Mouse (Mus musculus) MEL (cell line): Measurements from ENCODE around the gene Alx3. TPM values are rescaled to one million over a fixed set of nuclear protein-coding genes. Genes with fewer than 3 reads are reported as not detected.

Experiments
- DNase-seq: peaks from one replicate; pipeline ENCODE4 v3.0.0; 2011; ENCODE audit warnings: low read depth, low spot score
- H3K27ac ChIP-seq: 2 replicates; pipeline ENCODE4 v1.5.1; 2012; ENCODE audit warnings: low read depth, mild to moderate bottlenecking, control low read depth, low read length, moderate library complexity; ENCODE audit not compliant: control insufficient read depth
- H3K27me3 ChIP-seq, 2 experiments: fragments of 150-350 bp in 1 of 2; sonication (generic) in 1 of 2; 2 replicates each; pipeline ENCODE4 v1.6.1; 2012; ENCODE audit warnings: low read length in 2 of 2, mild to moderate bottlenecking in 2 of 2, improper control_type of control experiment in 1 of 2, moderate library complexity in 1 of 2; ENCODE audit not compliant: insufficient read depth in 2 of 2, control insufficient read depth in 1 of 2
- H3K36me3 ChIP-seq, 2 experiments: 2 replicates each; pipeline ENCODE4 v1.6.1; 2012 to 2014; ENCODE audit warnings: low read length in 2 of 2, improper control_type of control experiment in 1 of 2, inconsistent platforms in 1 of 2, mild to moderate bottlenecking in 1 of 2; ENCODE audit not compliant: insufficient read depth in 2 of 2, control insufficient read depth in 1 of 2
- H3K4me1 ChIP-seq, 2 experiments: fragments of 150-350 bp in 1 of 2; sonication (generic) in 1 of 2; 2 replicates each; pipeline ENCODE4 v1.6.1; 2012; ENCODE audit warnings: low read length in 2 of 2, improper control_type of control experiment in 1 of 2, mild to moderate bottlenecking in 1 of 2; ENCODE audit not compliant: insufficient read depth in 2 of 2, control insufficient read depth in 1 of 2
- H3K4me3 ChIP-seq, 2 experiments: fragments of 150-350 bp in 1 of 2; sonication (generic) in 1 of 2; 2 replicates each; pipeline ENCODE4 v1.5.1; 2012; ENCODE audit warnings: low read depth in 2 of 2, low read length in 2 of 2, mild to moderate bottlenecking in 2 of 2, moderate library complexity in 2 of 2, control low read depth in 1 of 2, improper control_type of control experiment in 1 of 2; ENCODE audit not compliant: control insufficient read depth in 1 of 2, insufficient read depth in 1 of 2
- H3K79me2 ChIP-seq: 2 replicates; pipeline ENCODE4 v1.6.1; 2012; ENCODE audit warnings: mild to moderate bottlenecking, low read length, moderate library complexity; ENCODE audit not compliant: control insufficient read depth, poor library complexity, insufficient read depth
- H3K9ac ChIP-seq: 2 replicates; pipeline ENCODE4 v1.6.1; 2012; ENCODE audit warnings: low read depth, mild to moderate bottlenecking, control low read depth, low read length, moderate library complexity; ENCODE audit not compliant: control insufficient read depth, poor library complexity, severe bottlenecking
- H3K9me3 ChIP-seq: fragments of 150-350 bp; sonication (generic); replicated peaks from 2 replicates; pipeline ENCODE4 v1.6.1; 2012; ENCODE audit warnings: mild to moderate bottlenecking, low read length, improper control_type of control experiment, moderate library complexity; ENCODE audit not compliant: insufficient read depth
- BHLHE40 ChIP-seq: IDR thresholded peaks from 2 replicates; pipeline ENCODE4 v1.6.1; 2012; ENCODE audit warnings: low read depth, mild to moderate bottlenecking, inconsistent platforms, low read length, improper control_type of control experiment, borderline replicate concordance
- CHD1 ChIP-seq: IDR thresholded peaks from 2 replicates; pipeline ENCODE4 v1.6.1; 2012; ENCODE audit warnings: low read depth, mild to moderate bottlenecking, inconsistent platforms, low read length, improper control_type of control experiment
- ELF1 ChIP-seq: IDR thresholded peaks from 2 replicates; pipeline ENCODE4 v1.6.1; 2014; ENCODE audit warnings: low read depth, mild to moderate bottlenecking, inconsistent platforms, low read length, improper control_type of control experiment, moderate library complexity
- HCFC1 ChIP-seq: IDR thresholded peaks from 2 replicates; pipeline ENCODE4 v1.6.1; 2012; ENCODE audit warnings: low read depth, mild to moderate bottlenecking, inconsistent platforms, low read length, improper control_type of control experiment, moderate library complexity
- JUND ChIP-seq: IDR thresholded peaks from 2 replicates; pipeline ENCODE4 v1.6.1; 2011; ENCODE audit warnings: low read depth, mild to moderate bottlenecking, improper control_type of control experiment, low read length
- MAX ChIP-seq: IDR thresholded peaks from 2 replicates; pipeline ENCODE4 v1.6.1; 2011; ENCODE audit warnings: low read length, improper control_type of control experiment
- MAZ ChIP-seq: IDR thresholded peaks from 2 replicates; pipeline ENCODE4 v1.6.1; 2012; ENCODE audit warnings: low read depth, mild to moderate bottlenecking, inconsistent platforms, low read length, improper control_type of control experiment
- MYC ChIP-seq: IDR thresholded peaks from 2 replicates; pipeline ENCODE4 v1.6.1; 2011; ENCODE audit warnings: low read depth, mild to moderate bottlenecking, low read length, improper control_type of control experiment, moderate library complexity
- NELFE ChIP-seq: IDR thresholded peaks from 2 replicates; pipeline ENCODE4 v1.6.1; 2011; ENCODE audit warnings: low read depth, low read length, improper control_type of control experiment
- NRF1 ChIP-seq: IDR thresholded peaks from 2 replicates; pipeline ENCODE4 v1.6.1; 2014; ENCODE audit warnings: low read depth, mild to moderate bottlenecking, inconsistent platforms, low read length, improper control_type of control experiment, moderate library complexity; ENCODE audit not compliant: poor library complexity, insufficient read depth, severe bottlenecking
- POLR2AphosphoS5 ChIP-seq: IDR thresholded peaks from 2 replicates; pipeline ENCODE4 v1.6.1; 2012; ENCODE audit warnings: low read depth, borderline replicate concordance, mild to moderate bottlenecking, inconsistent platforms, low read length, moderate library complexity, mixed read lengths
- RCOR1 ChIP-seq: IDR thresholded peaks from 2 replicates; pipeline ENCODE4 v1.6.1; 2012; ENCODE audit warnings: low read depth, mild to moderate bottlenecking, inconsistent platforms, low read length, improper control_type of control experiment
- TAL1 ChIP-seq: IDR thresholded peaks from 2 replicates; pipeline ENCODE4 v1.6.1; 2012; ENCODE audit warnings: mild to moderate bottlenecking, inconsistent platforms, low read length, moderate library complexity, mixed read lengths
- TBP ChIP-seq: IDR thresholded peaks from 2 replicates; pipeline ENCODE4 v1.8.0; 2011; ENCODE audit warnings: low read depth, low read length, improper control_type of control experiment
- ZC3H11A ChIP-seq: IDR thresholded peaks from 2 replicates; pipeline ENCODE4 v1.6.1; 2012; ENCODE audit warnings: low read depth, mild to moderate bottlenecking, inconsistent platforms, low read length, improper control_type of control experiment
- ZNF384 ChIP-seq: IDR thresholded peaks from 2 replicates; pipeline ENCODE4 v1.6.1; 2012; ENCODE audit warnings: low read depth, mild to moderate bottlenecking, inconsistent platforms, low read length, improper control_type of control experiment
- polyA plus RNA-seq, 2 experiments: library from polyadenylated mRNA; stranded (reverse) in 1 of 2; unstranded in 1 of 2; fragments of >175 nt in 1 of 2; fragments of >200 nt in 1 of 2; gene quantifications; 2 replicates each; pipeline versions ENCODE4 v1.2.1 to v1.2.4; 2012; ENCODE audit warnings: low replicate concordance in 2 of 2, low read depth in 1 of 2; ENCODE audit not compliant: insufficient read length in 2 of 2, insufficient read depth in 1 of 2, missing spikeins in 1 of 2
- total RNA-seq: library from RNA; depleted of rRNA; stranded (reverse); fragments of 300-350 nt; gene quantifications from 2 replicates; pipeline ENCODE4 v1.2.3, GENCODE M21; 2012

The Alx3 gene
- total and polyA plus RNA-seq, 3 experiments = not detected

DNA sequence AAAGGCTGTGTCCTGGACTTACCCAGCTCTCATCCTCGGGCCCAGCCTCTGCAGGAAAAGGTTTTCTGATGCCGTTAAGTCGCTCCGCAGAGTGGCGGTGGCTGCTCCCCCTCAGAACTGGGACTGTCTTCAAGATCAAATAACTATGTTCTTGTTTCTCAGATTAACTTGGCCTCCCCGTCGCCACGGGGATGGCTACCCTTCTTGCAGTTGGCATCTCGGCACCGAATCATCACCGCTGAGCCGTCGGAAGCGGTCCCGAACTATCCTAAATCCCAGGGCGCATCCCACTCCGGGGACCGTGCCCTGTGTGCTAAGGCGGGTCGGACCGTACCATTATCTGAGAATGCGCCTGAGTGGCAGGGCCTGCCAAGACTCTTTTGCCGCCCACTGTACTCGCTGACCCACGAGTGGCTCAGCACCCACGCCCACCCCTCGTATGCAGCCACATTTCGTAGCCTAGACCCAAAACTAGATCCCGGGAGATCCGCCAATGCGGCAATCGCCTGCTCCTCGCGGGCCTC lies 1.2 kb downstream of the Alx3 start:
- Histone ChIP-seq H3K4me1 (no peaks in the 10 kb centered on the region), H3K4me3 (no peak overlapping the region), H3K27me3 (peaks cover under 1 to 5% of the 10 kb centered on the region in 2 experiments; a peak in 3 of 4 replicates), H3K36me3 (no peaks in the 10 kb centered on the region), H3K27ac (no peak overlapping the region), H3K9ac (no peak overlapping the region), H3K79me2 (no peaks in the 10 kb centered on the region), H3K9me3 (no peaks in the 10 kb centered on the region)
- TF ChIP-seq MAX (no peak), CHD1 (no peak), RCOR1 (no peak), TBP (no peak), ELF1 (no peak)
- no peak for DNase-seq

DNA sequence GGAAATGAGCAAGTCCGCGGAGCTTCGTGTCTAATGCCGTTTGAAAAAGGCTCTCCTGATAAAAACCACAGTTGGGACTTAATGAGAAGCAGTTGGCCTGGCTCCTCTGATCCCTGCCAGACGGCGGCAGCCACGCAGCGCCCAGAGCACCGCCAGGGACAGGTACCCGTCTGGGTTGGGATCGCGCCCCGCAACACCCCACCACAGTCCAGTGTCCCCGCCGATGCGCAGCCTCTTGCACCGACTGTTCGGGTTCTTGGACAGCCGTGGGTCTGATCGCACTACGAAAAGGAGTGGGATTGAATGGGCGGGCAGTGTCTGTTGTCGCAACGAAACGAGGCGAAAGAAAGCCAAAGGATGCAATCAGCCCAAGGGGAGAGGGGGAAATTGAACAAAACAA lies 1.7 kb downstream of the Alx3 start:
- no peaks in the 10 kb centered on the region for H3K36me3 ChIP-seq
- no peak for TF ChIP-seq ZNF384
- no peak for TF ChIP-seq MYC
- TF ChIP-seq BHLHE40 = no peak
- no peak for TF ChIP-seq MAZ
- no peak for TF ChIP-seq NELFE
- TF ChIP-seq JUND = no peak
- no peak for TF ChIP-seq HCFC1
- no peak for TF ChIP-seq TAL1
- TF ChIP-seq POLR2AphosphoS5 = no peak
- TF ChIP-seq CHD1 = no peak
- TF ChIP-seq ZC3H11A = no peak
- TF ChIP-seq, all 39 proteins: peak for 0
- H3K4me1 ChIP-seq = no peaks in the 10 kb centered on the region
- DNase-seq = no peak
- H3K9me3 ChIP-seq = no peaks in the 10 kb centered on the region
- H3K27me3 ChIP-seq = peaks cover 0 to 9% of the 10 kb centered on the region in 2 experiments; a peak in 3 of 4 replicates
- H3K9ac ChIP-seq = no peak overlapping the region
- H3K27ac ChIP-seq = no peak overlapping the region
- no peaks in the 10 kb centered on the region for H3K79me2 ChIP-seq
- no peak overlapping the region for H3K4me3 ChIP-seq

DNA sequence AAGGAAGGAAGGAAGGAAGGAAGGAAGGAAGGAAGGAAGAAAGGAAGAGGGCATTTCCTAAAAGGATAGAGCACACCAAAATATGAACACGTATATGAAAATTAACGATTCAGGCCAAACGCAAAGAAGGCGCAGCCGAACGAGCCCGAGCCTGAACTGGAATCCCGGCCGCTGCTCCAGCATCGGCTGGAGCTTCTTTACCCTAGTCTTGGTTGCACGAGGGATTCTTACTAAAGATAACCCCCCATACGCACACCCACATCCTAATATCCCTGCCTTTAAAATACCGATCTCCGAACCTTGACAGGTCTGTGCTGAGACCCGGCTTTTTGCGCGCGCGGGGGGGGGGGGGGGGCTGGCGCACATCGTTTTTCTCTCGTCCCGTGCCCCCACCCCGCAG lies 2.3 kb downstream of the Alx3 start:
- no peak overlapping the region for H3K4me3 ChIP-seq
- H3K27me3 ChIP-seq = peaks cover 0 to 10% of the 10 kb centered on the region in 2 experiments; a peak in 3 of 4 replicates
- H3K9me3 ChIP-seq = no peaks in the 10 kb centered on the region
- no peak for TF ChIP-seq NRF1
- H3K36me3 ChIP-seq = no peaks in the 10 kb centered on the region
- DNase-seq = no peak
- H3K4me1 ChIP-seq = no peaks in the 10 kb centered on the region
- no peak overlapping the region for H3K27ac ChIP-seq
- no peak overlapping the region for H3K9ac ChIP-seq
- H3K79me2 ChIP-seq = no peaks in the 10 kb centered on the region
